Mouse (Mus musculus) spleen, postnatal 10 days (tissue): ENCODE measurements around the gene Gm21976.

Source experiments
- DNase-seq, 2 experiments: peaks; one replicate each; pipeline ENCODE4 v3.0.0; 2021 to 2022; ENCODE audit warnings: low spot score in 2 of 2

The Gm21976 gene

DNA sequence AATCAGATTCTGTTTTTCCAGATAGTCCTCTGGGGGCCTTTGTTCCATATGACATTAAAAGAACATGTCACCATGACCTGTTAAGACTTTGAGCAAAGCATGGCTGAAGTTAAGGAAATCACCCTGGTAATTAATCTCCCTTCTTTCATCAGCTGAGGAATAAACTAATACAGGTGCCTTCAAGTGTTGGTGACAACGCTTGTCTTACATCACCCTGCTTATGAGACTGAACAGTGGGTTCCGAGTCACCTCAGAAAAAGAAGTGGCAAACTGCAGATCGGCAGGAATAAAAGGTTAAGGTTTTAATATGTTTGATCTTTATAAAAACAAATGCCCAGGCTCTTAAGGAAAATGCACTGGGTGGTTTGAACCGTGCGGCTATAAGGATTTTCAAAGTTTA is at the start of gene Gm21976:
TSS of gene Gm21976 (plus strand) at position 202 of the 400 bp plus-strand sequence.
- no peak for DNase-seq

GRCm38 (mm10) chr13:98230511-98230910 is 49.2 kb upstream of the Gm21976 start:
- DNase-seq = no peak

- DNase-seq = no peak
Observed at GRCm38 (mm10) chr13:98235451-98235850, 44.2 kb upstream of the Gm21976 start.

GRCm38 (mm10) chr13:98239978-98240641 is 39.6 kb upstream of the Gm21976 start:
- peak; percentile 33 to 71 for DNase-seq

GRCm38 (mm10) chr13:98241531-98242282 is 38.0 kb upstream of the Gm21976 start:
- no peak for DNase-seq

DNA sequence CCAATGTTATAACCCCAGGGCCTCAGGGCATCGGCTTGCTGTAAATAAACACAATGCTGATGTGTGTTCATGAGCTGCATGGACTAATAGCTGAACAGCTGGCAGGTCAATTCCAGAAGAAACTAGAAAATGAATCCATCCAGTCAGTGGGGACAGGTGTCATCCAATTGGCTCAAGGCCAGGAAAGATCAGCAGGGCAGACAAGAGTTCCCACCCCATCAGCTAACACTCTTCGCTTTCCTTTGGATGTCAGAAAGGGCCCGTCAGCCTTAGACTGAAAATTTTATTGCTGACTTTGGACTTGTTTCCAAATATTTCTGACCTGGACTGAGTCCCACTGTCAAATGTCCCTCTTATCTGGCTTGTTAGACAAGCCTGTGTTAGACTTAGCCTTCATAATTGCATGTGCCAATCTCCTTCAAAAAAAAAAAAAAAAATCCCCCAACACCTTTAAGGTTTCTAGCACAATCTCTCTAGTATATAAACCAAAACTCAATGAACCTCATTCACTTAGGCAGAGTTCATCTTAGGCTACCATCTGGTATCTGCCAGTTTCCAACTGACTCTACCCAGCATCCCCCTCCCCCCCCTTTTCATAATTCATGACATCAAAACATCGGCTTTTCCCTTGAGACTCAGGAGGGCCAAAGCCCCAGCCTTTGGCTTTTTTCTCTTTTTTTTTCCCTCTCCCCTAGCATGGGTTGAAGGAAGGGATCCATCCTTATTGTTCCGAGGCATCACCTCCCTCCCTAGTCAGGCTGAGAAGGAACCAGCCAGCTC is 34.9 kb upstream of the Gm21976 start:
- no peak for DNase-seq

GRCm38 (mm10) chr13:98245386-98245785 is 34.3 kb upstream of the Gm21976 start:
- no peak for DNase-seq

GRCm38 (mm10) chr13:98249594-98249993 is 30.1 kb upstream of the Gm21976 start:
- DNase-seq = no peak

- DNase-seq = no peak
Observed at GRCm38 (mm10) chr13:98254921-98255320, 24.8 kb upstream of the Gm21976 start.

DNA sequence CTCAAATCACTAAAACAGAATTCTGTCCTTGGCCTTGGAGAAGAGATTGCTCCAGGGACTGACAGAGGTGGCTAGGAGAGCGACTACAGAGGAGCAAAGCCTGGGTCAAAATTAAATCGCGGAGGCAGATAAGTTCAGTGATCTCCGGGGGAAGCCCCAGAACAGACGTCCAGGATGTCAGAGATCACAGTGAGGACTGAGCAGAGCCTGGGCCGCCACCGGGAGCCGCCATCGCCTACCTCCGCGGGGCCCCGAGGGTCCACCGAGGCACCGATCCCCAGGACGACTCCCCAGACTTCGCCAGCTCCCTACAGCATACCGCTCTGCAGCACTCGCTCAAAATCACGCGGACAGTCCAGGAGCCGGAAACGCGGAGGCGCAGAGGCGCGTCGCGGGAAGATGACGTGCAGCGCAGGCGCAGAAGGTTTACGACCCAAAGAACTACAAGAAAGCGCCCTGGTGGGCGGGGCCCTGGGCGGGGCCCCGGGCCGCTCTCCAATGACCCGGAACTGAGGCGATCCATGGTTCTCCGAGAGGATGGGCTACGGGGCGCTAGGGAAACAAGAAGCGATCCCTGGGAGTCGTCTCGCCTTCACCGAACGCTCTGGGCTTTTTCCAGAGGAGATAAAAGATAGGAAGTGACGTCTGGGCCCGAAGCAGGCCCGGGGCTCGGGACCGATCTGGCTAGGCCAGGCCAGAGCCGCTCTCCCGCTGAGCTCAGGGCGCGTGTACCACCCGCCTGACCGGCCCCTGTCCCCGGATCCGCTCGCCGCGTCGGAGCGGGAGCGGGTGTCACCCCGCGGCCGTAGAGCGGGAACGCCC is 16.8 kb upstream of the Gm21976 start, which contains the start of the genes Utp15 and Ankra2:
TSS of gene Utp15 (minus strand) at position 406 of the 822 bp plus-strand sequence.
TSS of gene Ankra2 (plus strand) at position 439 of the 822 bp plus-strand sequence.
- peak; percentile 95 to 99 for DNase-seq

DNA sequence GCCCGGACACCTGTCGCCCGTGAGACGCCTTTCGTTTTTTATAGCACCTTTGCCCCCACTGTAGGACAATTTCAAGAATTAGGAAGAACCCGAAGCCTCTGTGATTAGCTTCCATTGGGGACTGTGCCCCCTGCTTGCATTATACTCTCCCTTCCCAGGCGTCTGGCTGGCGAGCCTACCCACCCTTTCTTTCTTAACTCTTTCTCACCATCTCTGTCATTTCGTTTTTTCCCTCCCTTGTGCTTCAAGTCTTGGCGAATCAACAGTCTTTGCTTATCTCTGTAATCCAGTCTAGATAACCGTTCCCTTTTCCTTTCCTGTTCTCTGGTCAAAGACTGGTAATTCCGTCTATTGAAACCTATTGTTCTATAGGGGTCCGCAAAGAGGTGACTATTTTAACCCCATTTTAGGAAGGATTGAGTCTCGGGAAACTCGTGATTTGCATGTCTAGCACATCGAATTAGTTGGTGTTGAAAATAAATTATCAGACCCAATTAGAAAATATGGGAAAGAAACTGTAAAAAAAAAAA is 16.2 kb upstream of the Gm21976 start:
- no peak for DNase-seq

GRCm38 (mm10) chr13:98264111-98264510 is 15.6 kb upstream of the Gm21976 start:
- DNase-seq = no peak

DNA sequence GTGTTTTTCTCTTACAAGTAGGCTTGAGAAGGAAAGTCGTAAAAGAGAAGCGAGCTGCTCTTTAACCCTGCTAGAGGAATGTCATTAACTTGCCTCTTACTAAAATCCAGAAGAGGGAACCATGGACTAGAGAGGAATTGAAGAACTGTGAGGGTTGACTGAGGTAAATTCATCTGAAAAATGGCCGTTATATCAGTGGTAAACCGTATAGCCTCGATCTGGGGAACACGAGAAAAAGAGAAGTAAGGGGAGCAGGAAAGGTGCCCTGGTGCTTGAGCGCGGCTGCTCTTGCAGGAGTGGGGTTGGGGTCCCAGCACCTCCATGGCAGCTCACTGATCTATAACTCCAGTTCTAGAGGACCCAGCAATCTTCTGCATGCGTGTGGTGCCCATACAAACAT is 5.7 kb upstream of the Gm21976 start:
- DNase-seq = no peak

DNA sequence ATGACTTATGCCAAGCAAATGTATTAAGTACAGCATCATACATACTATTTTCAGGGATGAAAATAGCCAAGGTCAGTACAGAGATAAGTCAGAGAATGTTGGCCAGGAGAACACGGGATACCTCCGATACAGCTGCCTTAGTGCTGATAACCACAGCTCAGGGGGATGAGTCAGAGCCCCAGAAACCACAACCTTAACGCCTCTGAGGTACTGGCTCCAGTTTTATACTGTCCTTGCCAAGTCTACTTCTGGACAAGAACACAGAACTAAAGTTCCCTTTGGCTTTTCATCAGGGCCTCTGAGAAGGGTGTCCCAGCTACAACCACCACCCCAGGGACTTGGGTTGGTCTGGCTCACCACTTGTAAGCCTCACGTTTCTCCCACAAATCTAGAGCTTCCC is 4.0 kb upstream of the Gm21976 start:
- DNase-seq = no peak

DNA sequence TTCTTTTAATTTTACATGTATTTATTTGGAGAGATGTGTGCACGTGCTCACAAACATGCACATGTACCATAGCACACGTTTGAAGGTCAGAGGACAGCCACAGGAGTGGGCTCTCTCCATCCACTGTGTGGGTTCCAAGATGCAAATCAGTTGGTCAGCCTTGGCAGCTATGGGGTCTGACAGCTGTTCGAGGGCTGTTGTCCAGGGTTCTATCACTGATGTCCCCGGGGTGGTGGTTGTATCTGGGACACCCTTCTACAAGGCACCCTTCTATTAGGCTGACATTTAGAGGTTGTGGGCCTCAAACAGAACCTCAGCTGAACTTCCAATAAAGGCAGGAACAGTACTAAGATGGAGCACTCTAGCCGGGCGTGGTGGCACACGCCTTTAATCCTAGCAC is 3.4 kb upstream of the Gm21976 start:
- no peak for DNase-seq

DNA sequence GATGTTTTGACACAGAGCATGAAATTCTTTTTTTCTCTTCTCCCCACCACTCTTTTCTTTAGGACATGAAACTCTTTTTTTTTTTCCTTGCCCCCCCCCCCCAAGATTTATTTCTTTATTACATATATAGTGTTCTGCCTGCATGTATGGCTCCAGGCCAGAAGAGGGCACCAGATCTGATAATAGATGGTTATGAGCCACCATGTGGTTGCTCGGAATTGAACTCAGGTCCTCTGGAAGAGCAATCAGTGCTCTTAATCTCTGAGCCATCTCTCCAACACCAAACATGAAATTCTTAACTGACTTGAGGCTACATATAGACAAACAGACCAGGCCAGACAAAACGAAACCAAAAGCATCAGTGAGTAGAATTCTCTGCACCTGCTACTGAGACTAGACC is 2.2 kb upstream of the Gm21976 start:
- DNase-seq = no peak

GRCm38 (mm10) chr13:98280990-98281650 is 1.4 kb downstream of the Gm21976 start:
- DNase-seq = no peak

GRCm38 (mm10) chr13:98290719-98291118 is 11.0 kb downstream of the Gm21976 start:
- no peak for DNase-seq

DNA sequence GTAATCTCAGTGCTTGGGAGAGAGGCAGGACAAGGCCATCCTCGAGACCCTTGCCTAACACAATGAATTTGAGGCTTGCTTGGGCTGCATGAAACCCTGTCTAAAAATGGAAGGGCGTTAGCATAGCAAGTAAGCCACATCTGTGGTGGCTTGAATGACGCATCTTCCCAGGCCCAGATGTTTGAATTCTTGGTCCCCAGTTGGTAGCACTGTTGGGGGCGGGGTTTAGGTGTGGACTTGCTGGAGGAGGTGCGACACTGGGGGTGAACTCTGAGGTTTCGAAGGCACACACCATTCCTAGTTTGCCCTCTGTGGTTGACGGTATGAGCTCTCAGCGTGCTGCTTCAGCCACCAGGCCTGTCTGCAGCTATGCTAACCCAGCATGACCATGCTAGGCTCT is 12.0 kb downstream of the Gm21976 start:
- DNase-seq = no peak

- DNase-seq = no peak
Observed at GRCm38 (mm10) chr13:98296072-98296471, 16.4 kb downstream of the Gm21976 start.
